Mouse (Mus musculus): ENCODE measurements at regions not wholly inside any gene's neighbourhood (a gene's known extent, or its start where the extent isn't known, plus 50 kb on each side); places are given as distances from the start of the nearest gene placed in this dataset.
"Not testable (repeated sequence)": the region's sequence is repeated elsewhere in the genome, so short reads cannot be mapped to it uniquely, and the experiment has no call there.

- in situ Hi-C loops (cut with MboI; ENCODE audit: low sequenced_read_pairs in 2 of 2, unreplicated experiment in 2 of 2) = no loop called here
Measured at GRCm38 (mm10) chr14:53553771-53554170, 700.1 kb downstream of the Dad1 start.

GRCm38 (mm10) chr14:53547365-53547764 lies 706.5 kb downstream of the Dad1 start:
- H3K9ac ChIP-seq (ENCODE audit: insufficient read depth, low read depth, low read length, poor library complexity, severe bottlenecking); H3K4me3 ChIP-seq (ENCODE audit: insufficient read depth in 1 of 2, low read depth in 1 of 2, low read length in 2 of 2, poor library complexity in 1 of 2, severe bottlenecking in 1 of 2); in situ Hi-C loops (cut with MboI; ENCODE audit: low sequenced_read_pairs in 2 of 2, unreplicated experiment in 2 of 2); DNase-seq (ENCODE audit: low read depth, low spot score); H3K9me3 ChIP-seq (ENCODE audit: control insufficient read depth, insufficient read depth, low read depth, low read length); H3K4me1 ChIP-seq (ENCODE audit: control insufficient read depth in 2 of 2, insufficient read depth in 2 of 2, low read length in 2 of 2, poor library complexity in 1 of 2); H3K36me3 ChIP-seq (ENCODE audit: control insufficient read depth, insufficient read depth, low read length, poor library complexity, severe bottlenecking); H3K27ac ChIP-seq (ENCODE audit: insufficient read depth, low read depth, low read length, poor library complexity, severe bottlenecking): not testable (repeated sequence)
- TF ChIP-seq ZC3H11A (IDR thresholded peaks at IDR 0.05; ENCODE audit: borderline replicate concordance, low read depth, low read length) = peak; percentile 49; the same call in 1 of the 2 replicates

More at GRCm38 (mm10) chr14:53553771-53554170, 700.1 kb downstream of the Dad1 start:
- Histone ChIP-seq H3K9ac (ENCODE audit: insufficient read depth, low read depth, low read length, poor library complexity, severe bottlenecking) (no peak overlapping the region), H3K4me1 (ENCODE audit: control insufficient read depth in 2 of 2, insufficient read depth in 2 of 2, low read length in 2 of 2, poor library complexity in 1 of 2) (no peaks in the 10 kb centered on the region; a peak in 1 of 4 replicates), H3K36me3 (ENCODE audit: control insufficient read depth, insufficient read depth, low read length, poor library complexity, severe bottlenecking) (no peaks in the 10 kb centered on the region), H3K4me3 (ENCODE audit: insufficient read depth in 1 of 2, low read depth in 1 of 2, low read length in 2 of 2, poor library complexity in 1 of 2, severe bottlenecking in 1 of 2) (no peak overlapping the region), H3K27ac (ENCODE audit: insufficient read depth, low read depth, low read length, poor library complexity, severe bottlenecking) (no peak overlapping the region), H3K9me3 (ENCODE audit: control insufficient read depth, insufficient read depth, low read depth, low read length) (no peaks in the 10 kb centered on the region)
- TF ChIP-seq CHD2 (IDR thresholded peaks at IDR 0.05; ENCODE audit: low read depth, low read length) (no peak), ZNF384 (IDR thresholded peaks at IDR 0.05; ENCODE audit: low read depth, low read length) (no peak), MAFK (IDR thresholded peaks at IDR 0.05; ENCODE audit: insufficient read depth, low read depth, low read length) (no peak), ZC3H11A (IDR thresholded peaks at IDR 0.05; ENCODE audit: borderline replicate concordance, low read depth, low read length) (no peak), HCFC1 (IDR thresholded peaks at IDR 0.05; ENCODE audit: borderline replicate concordance, insufficient read depth, low read length) (no peak)
- no peak for DNase-seq (ENCODE audit: low read depth, low spot score)

- H3K4me3 ChIP-seq (ENCODE audit: insufficient read depth in 1 of 2, low read depth in 1 of 2, low read length in 2 of 2, poor library complexity in 1 of 2, severe bottlenecking in 1 of 2) = no peak overlapping the region
- in situ Hi-C loops (cut with MboI; ENCODE audit: low sequenced_read_pairs in 2 of 2, unreplicated experiment in 2 of 2) = no loop called here
Measured at GRCm38 (mm10) chr14:53545351-53545750, 708.6 kb downstream of the Dad1 start.

GRCm38 (mm10) chr14:53541640-53542039 lies 712.3 kb downstream of the Dad1 start:
- peak; percentile 58 for DNase-seq (ENCODE audit: low read depth, low spot score)
- H3K27ac ChIP-seq (ENCODE audit: insufficient read depth, low read depth, low read length, poor library complexity, severe bottlenecking); H3K4me3 ChIP-seq (ENCODE audit: insufficient read depth in 1 of 2, low read depth in 1 of 2, low read length in 2 of 2, poor library complexity in 1 of 2, severe bottlenecking in 1 of 2); H3K9me3 ChIP-seq (ENCODE audit: control insufficient read depth, insufficient read depth, low read depth, low read length); H3K36me3 ChIP-seq (ENCODE audit: control insufficient read depth, insufficient read depth, low read length, poor library complexity, severe bottlenecking); H3K9ac ChIP-seq (ENCODE audit: insufficient read depth, low read depth, low read length, poor library complexity, severe bottlenecking); in situ Hi-C loops (cut with MboI; ENCODE audit: low sequenced_read_pairs in 2 of 2, unreplicated experiment in 2 of 2); H3K4me1 ChIP-seq (ENCODE audit: control insufficient read depth in 2 of 2, insufficient read depth in 2 of 2, low read length in 2 of 2, poor library complexity in 1 of 2): not testable (repeated sequence)

More at GRCm38 (mm10) chr14:53545351-53545750, 708.6 kb downstream of the Dad1 start:
- no peak overlapping the region for H3K27ac ChIP-seq (ENCODE audit: insufficient read depth, low read depth, low read length, poor library complexity, severe bottlenecking)
- H3K9me3 ChIP-seq (ENCODE audit: control insufficient read depth, insufficient read depth, low read depth, low read length) = no peaks in the 10 kb centered on the region
- H3K9ac ChIP-seq (ENCODE audit: insufficient read depth, low read depth, low read length, poor library complexity, severe bottlenecking) = no peak overlapping the region
- no peaks in the 10 kb centered on the region for H3K36me3 ChIP-seq (ENCODE audit: control insufficient read depth, insufficient read depth, low read length, poor library complexity, severe bottlenecking)
- H3K4me1 ChIP-seq (ENCODE audit: control insufficient read depth in 2 of 2, insufficient read depth in 2 of 2, low read length in 2 of 2, poor library complexity in 1 of 2) = peaks cover 0 to 2% of the 10 kb centered on the region in 2 experiments; a peak in 2 of 4 replicates
- no peak for DNase-seq (ENCODE audit: low read depth, low spot score)
- no peak for TF ChIP-seq HCFC1 (IDR thresholded peaks at IDR 0.05; ENCODE audit: borderline replicate concordance, insufficient read depth, low read length)
- no peak for TF ChIP-seq ZC3H11A (IDR thresholded peaks at IDR 0.05; ENCODE audit: borderline replicate concordance, low read depth, low read length)
- TF ChIP-seq CHD2 (IDR thresholded peaks at IDR 0.05; ENCODE audit: low read depth, low read length) = no peak
- no peak for TF ChIP-seq MAFK (IDR thresholded peaks at IDR 0.05; ENCODE audit: insufficient read depth, low read depth, low read length)
- TF ChIP-seq ZNF384 (IDR thresholded peaks at IDR 0.05; ENCODE audit: low read depth, low read length) = no peak

- H3K27ac ChIP-seq (ENCODE audit: insufficient read depth, low read depth, low read length, poor library complexity, severe bottlenecking); H3K4me1 ChIP-seq (ENCODE audit: control insufficient read depth in 2 of 2, insufficient read depth in 2 of 2, low read length in 2 of 2, poor library complexity in 1 of 2); in situ Hi-C loops (cut with MboI; ENCODE audit: low sequenced_read_pairs in 2 of 2, unreplicated experiment in 2 of 2); H3K9me3 ChIP-seq (ENCODE audit: control insufficient read depth, insufficient read depth, low read depth, low read length); H3K9ac ChIP-seq (ENCODE audit: insufficient read depth, low read depth, low read length, poor library complexity, severe bottlenecking); H3K36me3 ChIP-seq (ENCODE audit: control insufficient read depth, insufficient read depth, low read length, poor library complexity, severe bottlenecking); H3K4me3 ChIP-seq (ENCODE audit: insufficient read depth in 1 of 2, low read depth in 1 of 2, low read length in 2 of 2, poor library complexity in 1 of 2, severe bottlenecking in 1 of 2): not testable (repeated sequence)
- DNase-seq (ENCODE audit: low read depth, low spot score) = peak; percentile 44
Measured at GRCm38 (mm10) chr14:53537895-53538294, 716.0 kb downstream of the Dad1 start.

GRCm38 (mm10) chr14:53523430-53523829 lies 730.5 kb downstream of the Dad1 start:
- not testable (repeated sequence) for H3K4me1 ChIP-seq (ENCODE audit: control insufficient read depth in 2 of 2, insufficient read depth in 2 of 2, low read length in 2 of 2, poor library complexity in 1 of 2); H3K27ac ChIP-seq (ENCODE audit: insufficient read depth, low read depth, low read length, poor library complexity, severe bottlenecking); H3K36me3 ChIP-seq (ENCODE audit: control insufficient read depth, insufficient read depth, low read length, poor library complexity, severe bottlenecking); DNase-seq (ENCODE audit: low read depth, low spot score); H3K9ac ChIP-seq (ENCODE audit: insufficient read depth, low read depth, low read length, poor library complexity, severe bottlenecking); H3K9me3 ChIP-seq (ENCODE audit: control insufficient read depth, insufficient read depth, low read depth, low read length); H3K4me3 ChIP-seq (ENCODE audit: insufficient read depth in 1 of 2, low read depth in 1 of 2, low read length in 2 of 2, poor library complexity in 1 of 2, severe bottlenecking in 1 of 2)
- in situ Hi-C loops (cut with MboI; ENCODE audit: low sequenced_read_pairs in 2 of 2, unreplicated experiment in 2 of 2) = loop anchor here in 1 of 2 experiments (25.0 kb wide), 1 partner anchor 386 kb away; no protein-coding TSS in a partner anchor

GRCm38 (mm10) chr14:53518954-53519353 lies 735.0 kb downstream of the Dad1 start:
- not testable (repeated sequence) for H3K9ac ChIP-seq (ENCODE audit: insufficient read depth, low read depth, low read length, poor library complexity, severe bottlenecking); H3K27ac ChIP-seq (ENCODE audit: insufficient read depth, low read depth, low read length, poor library complexity, severe bottlenecking); H3K4me1 ChIP-seq (ENCODE audit: control insufficient read depth in 2 of 2, insufficient read depth in 2 of 2, low read length in 2 of 2, poor library complexity in 1 of 2); H3K36me3 ChIP-seq (ENCODE audit: control insufficient read depth, insufficient read depth, low read length, poor library complexity, severe bottlenecking); H3K9me3 ChIP-seq (ENCODE audit: control insufficient read depth, insufficient read depth, low read depth, low read length); DNase-seq (ENCODE audit: low read depth, low spot score); H3K4me3 ChIP-seq (ENCODE audit: insufficient read depth in 1 of 2, low read depth in 1 of 2, low read length in 2 of 2, poor library complexity in 1 of 2, severe bottlenecking in 1 of 2)
- in situ Hi-C loops (cut with MboI; ENCODE audit: low sequenced_read_pairs in 2 of 2, unreplicated experiment in 2 of 2) = loop anchor here in 1 of 2 experiments (25.0 kb wide), 1 partner anchor 382 kb away; no protein-coding TSS in a partner anchor

All from ES-E14 (cell line).